Mouse (Mus musculus): ENCODE measurements around the gene Arhgef7.

The Arhgef7 gene

DNA sequence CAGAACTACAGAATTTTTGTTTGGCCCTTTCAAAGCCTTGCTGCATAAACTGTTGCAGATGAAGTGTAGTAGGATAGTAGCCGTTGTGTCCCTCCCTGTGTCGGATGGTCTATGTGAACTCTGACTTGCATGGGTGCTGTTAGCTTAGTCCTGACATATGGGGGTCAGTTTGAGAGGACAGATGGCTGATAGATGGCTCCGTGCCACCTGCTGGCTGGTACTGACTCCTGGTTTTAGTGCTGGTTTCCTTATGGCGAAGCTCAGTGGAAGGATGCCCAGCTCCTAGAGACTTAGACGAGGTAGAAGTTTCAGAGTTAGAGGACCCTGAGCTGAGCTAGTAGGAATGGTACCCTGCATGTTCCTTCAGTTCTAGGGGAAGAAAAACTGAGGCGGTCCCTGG lies 42.5 kb downstream of the Arhgef7 start:
- no peak for DNase-seq

DNA sequence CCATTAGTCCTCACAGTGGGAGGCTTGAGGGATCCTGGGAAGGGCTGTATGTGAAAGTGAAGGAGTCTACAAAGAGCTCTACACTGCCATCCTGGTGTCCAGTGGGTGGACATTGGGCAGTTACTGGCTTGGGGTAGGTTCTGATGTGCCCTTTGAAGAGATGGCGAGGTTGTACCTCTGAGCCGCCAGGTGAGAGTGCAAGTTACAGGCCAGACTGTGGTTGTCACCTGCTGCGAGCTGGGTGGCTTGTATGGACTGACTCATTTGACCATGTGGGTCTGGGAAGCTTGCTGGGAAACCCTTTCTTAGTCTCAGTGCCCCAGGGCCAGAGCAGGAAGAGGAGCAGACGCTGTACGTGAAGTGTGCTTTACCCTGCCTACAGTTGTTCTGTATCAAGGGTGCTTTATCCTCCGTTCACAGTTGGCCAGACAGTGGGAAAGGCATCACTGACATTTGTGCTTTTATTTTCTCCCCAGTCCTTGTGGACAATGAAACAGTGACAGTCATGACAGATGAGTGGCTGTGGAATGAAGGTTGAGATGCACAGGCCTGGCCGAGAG lies 43.1 kb downstream of the Arhgef7 start:
- DNase-seq = no peak

DNA sequence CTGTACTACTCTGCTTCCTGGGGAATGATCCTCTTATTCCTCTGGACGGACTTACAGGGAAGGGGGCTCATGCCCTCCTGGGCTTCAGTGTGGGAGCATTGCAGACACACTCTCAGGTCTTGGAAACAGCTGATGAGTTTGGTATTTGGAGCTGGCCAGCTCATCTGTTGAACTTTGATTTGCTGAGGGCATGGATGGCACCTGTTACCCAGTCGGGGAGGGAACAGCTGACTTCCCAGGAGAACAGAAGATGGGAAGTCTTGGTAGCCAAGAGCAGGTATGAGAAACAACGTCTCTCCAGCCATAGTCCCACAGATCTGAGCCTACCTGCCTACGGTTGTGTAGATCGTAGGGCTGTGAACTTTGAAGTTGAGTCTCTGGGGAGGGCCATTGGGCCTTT lies 44.1 kb downstream of the Arhgef7 start:
- no peak for DNase-seq

DNA sequence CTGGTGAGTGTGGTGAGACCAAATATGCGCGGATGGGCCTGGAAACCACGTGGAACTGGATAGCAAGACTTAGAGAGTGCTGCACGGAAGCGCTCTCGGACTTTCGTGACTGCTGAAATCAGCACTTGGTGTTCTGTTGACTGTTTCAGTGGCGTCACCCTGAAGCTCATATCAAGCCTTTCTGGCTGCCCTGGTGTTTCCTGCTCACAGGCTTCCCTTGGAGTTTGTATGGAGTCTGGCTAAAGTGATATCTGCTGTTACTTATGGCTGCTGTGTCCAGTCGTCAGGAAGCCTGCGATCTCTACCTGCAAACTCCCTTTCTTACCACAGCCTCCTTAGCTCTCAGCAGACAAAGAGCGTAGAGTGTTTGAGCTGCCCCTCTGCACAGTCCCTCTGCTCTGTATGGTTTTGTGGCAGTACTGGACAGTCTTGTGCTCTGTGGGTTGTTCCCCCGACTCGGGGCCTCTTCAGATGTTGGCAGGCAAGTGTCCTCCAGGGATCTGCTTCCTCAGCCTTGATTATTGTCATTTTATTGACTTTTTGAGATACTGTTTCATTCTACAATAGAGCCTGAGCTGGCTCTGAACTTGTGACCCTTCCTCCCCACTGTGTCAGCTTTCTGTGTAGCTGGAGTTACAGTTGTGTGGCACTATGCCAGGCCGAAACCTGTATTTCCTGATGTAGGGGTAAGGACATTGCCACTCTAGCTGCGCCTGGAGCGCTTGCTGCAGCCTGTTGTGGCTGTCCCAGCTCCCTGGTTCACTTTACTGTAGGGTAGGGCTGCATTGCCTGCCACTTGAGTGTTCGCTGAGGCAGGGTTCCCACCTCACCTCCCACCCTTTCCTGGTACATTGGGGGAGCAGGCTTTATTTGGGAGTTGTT lies 46.9 kb downstream of the Arhgef7 start:
- DNase-seq = no peak

DNA sequence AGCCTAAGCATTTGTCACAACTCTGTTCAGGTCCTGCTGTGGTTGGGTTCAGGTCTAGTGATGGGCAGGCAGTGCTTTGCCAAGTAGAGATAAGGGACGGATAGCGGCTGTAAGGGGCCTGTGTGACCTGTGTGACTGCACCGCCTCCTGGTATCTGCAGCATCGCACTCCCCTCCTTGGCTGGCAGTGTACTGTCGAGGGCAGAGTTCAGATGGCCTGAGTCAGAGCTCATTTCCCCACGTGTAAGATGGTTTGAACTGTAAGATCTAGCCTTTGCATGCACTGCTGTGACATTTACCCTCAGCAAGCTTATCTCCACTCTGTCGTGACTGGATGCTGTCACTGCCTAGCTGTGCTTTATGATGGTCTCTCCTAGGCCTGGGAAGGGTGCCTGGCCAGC lies 48.4 kb downstream of the Arhgef7 start:
- DNase-seq = no peak

DNA sequence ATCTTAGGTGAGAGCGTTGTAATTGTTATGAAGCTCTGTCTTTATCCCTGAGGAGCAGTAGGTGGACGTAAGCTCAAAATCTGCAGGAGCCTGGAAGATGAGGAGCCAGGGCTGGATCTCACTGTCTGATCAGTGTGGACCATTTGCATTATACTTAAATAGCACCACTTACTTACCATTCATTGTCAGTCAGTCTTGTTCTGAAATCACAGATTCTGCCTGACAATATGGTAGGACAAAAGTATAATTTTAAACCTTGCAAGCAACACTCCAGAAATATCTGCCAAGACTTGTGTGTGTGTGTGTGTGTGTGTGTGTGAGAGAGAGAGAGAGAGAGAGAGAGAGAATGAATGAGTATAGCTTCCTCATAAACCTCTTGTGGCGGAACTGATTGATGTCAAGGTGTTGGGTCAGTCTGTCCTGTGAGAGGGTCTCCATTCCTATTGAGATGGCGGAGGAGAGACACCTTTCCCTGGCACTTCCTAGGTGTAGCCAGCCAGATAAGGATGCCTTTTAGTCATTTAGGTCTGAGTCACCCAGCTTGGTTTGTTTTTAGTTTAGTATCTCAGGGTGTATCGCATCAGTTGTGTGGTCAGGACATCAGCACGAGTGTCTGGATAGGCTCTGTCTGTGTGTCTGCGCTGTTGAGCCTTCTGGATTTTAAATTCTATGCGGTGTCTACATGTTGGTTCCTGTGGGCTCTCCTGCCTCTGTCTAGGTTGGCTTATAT lies 49.1 kb downstream of the Arhgef7 start:
- no peak for DNase-seq

DNA sequence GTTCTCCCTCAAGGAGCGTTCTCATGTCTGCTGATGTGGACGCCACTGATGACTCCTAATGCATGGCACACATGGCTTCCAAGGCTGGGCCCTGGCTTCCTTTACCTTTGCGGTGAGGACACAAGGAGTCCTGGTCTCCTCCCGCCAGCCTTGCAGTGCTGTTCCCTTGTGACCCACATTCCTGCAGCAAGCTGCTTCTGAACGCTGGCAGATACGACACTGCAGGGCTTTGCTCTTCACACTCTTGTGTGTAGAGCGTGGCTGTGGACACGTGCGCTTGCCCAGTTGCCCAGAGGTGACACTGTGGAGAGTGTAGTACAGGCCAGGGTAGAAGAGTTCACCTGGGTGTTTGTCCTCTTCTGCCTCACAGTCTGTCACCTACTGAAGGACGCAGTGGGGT lies 49.7 kb downstream of the Arhgef7 start:
- peak; percentile 36 for DNase-seq

DNA sequence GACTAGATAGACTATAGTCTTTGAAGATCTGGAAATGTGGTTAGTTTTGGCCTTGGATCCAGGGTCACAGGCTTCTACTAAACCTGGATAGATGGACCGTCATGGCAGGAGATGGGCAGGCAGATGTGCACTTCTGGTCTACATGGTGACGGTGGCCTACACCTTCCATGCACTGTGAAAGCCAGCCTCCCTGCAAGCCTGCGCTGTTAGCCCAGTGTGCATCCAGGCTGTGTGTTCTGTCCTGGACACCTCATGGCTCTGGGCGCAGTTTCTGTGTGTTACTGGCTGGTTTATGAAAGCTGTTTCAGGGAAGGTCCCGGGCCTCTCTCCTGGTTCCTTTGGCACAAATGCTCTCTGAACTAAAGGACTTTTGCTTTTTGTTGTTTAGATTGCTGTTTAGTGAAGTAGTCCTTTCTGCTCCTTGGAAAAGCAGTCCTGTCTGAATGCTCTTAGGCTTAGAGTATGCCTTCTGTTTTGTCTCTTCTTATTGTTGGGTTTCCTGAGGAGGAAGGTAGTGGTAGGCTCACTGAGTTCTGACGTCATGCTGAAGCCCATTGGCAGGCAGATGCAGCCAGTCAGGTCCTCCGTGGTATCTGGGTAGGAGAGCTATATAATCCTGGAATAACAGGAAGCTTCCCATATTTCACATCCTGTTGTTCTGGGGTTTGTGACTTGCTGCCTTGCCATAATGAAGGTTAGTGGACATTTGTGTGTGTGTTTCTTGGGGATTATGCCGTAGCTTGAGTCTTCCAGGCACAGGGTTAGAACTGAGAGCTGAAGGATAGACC lies 51.3 kb downstream of the Arhgef7 start:
- no peak for DNase-seq

DNA sequence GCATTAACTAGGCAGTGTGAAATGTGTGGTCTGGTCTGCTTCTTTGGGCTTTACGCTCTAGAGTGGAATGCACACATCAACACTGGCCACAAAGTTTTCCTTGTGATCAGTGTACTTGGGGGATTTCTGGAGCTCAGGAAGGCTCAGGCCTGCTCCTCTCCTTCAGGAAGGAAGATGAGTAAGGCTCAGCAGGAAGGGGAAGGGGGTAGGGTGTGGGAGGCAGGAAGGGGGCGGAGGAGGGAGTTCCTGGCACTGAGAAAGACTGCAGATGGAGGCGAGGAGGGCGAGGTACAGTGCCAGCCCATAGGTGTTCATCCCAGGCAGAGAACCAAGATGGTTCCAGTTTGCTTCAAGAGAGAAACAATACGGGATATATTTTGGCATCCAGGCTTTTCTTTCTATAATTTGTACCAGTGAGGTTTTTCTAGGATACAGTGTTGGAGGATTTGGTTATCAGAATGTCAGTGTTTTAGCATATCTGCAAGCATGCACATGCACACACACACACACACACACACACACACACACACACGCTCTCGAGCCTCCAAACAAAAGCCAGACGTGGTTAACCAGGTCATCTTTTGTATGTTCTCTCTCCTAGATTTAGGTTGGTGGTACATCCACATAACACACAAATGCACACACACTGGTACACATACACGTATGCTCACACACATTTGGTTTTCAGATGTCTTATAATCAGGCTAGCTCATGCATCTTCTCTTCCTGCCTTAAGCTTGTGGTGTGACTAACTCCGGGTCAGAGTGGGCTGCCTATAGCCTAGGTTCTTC lies 52.5 kb downstream of the Arhgef7 start:
- no peak for DNase-seq

DNA sequence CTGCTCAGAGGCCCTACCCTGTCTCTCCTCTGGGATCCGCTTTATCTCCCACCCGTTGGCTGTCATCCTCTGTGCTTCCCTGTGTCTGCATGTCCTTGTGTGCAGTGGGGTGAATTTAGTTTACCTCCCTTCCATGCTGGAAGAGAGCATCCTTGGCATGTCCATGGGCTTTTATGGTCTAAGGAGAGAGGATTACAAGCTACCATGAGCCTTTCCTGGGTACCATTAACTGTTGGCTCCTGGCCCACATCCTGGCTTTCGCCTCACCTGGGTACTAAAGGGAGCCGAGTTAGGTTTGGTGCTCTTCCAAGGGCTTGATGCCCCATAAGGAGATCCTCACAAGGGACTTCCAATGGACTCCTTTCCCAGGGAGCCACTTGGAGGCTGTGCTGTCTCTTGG lies 53.1 kb downstream of the Arhgef7 start:
- DNase-seq = no peak

DNA sequence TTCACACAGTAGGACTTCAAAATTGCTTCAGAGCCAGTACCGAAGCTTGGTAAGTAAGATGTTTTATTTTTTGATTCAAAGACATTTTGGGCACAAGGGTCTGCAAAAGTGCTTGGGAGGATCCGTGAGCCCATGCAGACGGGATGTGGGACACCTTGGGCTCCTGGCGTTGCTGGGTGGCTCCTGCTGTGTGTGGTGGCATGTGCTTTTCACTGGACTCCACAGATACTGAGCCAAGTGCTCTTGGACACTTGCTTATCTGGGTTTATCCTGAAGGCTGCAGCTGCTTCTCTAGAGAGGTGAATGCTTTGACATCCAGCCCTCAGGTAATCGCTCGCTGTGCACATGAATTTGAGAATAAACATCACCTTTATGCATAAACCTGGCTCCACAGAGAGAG lies 55.1 kb downstream of the Arhgef7 start:
- DNase-seq = no peak

DNA sequence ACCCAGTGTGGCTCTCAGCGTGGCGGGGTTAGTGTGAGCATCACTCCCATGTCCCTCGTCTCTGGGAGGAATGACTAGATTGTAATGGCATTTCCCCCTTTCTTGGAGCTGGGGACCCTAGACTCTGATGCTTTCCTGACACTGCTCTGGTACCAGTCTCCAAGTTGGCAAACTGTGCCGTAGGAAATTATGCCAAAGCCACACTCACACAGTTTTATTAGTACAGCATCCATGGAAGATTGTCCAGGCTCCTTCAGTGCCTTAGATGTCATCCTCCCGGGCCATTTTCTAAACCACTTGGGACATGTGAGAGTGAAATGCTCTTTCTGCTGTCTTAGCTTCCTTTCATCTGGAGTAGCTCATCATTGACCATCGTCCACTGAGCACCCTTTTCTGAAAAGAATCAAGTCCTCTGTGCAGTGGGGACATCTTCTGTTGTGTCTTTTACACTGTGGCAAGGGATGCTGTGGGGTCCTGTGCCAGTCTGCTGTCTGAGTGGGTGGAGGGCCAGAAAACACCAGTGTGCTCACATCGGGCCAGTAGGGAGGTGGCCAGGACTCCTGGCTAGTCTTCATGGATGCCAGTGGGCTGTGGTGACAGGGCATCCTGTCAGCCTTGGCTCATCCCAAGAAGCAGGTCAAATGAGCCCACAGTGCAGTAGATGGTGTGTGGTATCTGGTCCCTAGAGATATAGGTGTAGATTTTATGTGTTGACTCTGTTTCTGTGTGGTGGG lies 56.5 kb downstream of the Arhgef7 start:
- DNase-seq = no peak

DNA sequence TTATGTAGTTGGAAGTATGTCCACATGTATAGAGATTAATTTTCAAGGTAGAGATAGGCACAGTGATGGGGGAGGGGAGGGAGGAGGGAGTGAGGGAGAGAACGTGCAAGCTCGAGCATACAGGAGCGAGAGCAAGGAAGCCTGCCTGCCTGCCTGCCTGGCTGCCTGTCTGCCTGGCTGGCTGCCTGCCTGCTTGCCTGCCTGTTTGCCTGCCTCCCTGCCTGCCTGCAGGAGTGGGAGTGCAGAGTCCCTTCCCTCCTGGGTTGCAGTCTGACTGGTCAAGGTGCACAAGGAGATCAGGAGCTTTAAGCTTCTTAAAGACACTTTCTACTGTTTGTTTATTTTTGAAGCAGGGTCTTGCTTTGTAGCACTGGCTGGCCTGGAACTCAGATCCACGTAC lies 57.6 kb downstream of the Arhgef7 start:
- DNase-seq = no peak

DNA sequence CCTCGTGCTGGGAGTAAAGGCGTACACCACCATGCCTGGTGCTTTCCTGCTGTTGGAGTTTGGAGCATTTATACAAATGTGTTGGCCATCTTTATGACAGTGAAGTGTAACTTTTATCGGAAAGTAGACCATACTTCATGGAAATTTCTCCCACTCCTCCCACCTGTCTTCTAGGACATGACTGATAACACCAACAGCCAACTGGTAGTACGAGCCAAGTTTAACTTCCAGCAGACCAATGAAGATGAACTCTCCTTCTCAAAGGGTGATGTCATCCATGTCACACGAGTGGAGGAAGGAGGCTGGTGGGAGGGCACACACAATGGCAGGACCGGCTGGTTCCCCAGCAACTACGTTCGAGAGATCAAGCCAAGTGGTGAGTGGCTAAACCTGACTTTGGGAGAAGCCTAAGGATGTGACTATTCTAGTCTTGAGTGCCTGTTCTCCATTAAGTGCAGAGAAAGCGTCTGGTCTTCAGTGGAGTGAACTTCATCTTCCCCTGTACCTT lies 58.1 kb downstream of the Arhgef7 start:
- no peak for DNase-seq

DNA sequence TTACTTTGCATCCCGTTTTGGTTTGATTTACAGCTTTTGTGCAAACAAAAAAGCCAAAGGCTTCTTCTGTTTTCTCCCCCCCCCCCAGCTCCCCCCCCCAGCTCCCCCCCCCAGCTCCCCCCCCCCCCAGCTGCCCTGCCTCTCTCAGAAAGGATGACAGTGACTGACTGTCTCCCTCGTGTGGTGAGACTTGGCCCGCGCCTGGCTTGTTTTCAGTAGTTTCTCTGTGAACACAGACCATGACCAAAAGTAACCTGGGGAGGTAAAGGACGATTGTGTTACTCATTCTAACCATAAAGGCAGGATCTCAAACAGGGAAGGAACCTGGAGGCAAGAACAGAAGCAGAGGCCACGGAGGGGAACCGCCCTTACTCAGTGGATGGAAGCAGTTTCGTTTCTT lies 60.7 kb downstream of the Arhgef7 start:
- DNase-seq = peak; percentile 30

DNA sequence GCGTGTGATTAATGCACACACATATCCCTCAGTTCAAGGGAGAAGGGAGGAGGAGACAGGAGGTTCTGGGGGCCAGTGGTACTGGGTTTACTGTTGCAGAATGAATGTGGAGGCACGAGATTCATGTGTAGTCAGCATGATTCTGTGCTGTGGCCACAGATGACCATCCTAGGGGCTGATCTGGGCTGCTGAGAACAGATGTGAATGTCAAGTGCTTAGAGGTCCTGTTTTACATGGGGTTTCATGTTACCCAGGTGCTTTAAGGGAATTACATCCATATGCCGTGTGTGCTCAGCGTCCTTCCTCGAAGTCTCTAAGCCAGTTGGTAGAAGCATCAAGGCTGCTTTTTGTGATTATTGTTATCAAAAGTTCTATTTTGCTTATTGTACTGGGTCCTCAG lies 61.6 kb downstream of the Arhgef7 start:
- no peak for DNase-seq

DNA sequence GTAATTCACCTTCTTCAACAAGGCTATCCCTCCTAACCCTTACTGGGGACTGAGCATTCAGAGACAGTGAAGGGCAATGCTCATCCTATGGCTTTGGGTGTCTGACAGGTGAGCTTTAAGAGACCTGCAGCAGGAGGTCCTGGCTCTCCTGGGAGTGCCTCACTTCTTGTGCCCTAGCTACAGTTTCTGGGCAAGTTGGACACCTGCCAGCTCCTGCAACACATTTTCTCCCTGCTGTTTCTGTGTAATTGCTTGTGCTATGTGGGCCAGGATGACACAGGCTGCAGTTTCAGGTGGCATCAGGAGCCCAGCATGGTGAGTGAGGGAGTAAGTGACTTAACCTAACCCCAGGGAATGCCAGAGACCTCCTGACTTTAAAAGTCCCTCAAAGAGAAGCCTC lies 67.4 kb downstream of the Arhgef7 start:
- no peak for DNase-seq

DNA sequence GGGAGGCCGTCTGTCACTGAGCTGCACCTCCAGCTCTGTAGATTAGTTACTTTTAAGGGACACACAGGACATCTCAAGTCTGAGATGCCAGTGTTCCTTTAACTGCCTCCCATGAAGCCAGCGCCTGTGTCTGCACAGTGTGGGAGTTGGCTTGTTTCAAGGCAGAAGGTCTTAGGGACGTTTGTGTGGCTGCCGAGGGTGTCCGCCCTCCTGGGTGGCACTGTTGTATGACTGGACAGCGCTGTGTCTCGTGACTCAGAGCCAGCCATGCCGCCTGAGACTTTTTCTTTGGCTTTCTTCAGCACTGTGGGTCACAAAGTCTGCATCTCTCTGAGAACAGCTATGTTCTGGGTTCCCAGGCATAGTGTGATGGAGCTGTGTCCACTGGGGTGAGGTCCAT lies 69.6 kb downstream of the Arhgef7 start:
- no peak for DNase-seq

DNA sequence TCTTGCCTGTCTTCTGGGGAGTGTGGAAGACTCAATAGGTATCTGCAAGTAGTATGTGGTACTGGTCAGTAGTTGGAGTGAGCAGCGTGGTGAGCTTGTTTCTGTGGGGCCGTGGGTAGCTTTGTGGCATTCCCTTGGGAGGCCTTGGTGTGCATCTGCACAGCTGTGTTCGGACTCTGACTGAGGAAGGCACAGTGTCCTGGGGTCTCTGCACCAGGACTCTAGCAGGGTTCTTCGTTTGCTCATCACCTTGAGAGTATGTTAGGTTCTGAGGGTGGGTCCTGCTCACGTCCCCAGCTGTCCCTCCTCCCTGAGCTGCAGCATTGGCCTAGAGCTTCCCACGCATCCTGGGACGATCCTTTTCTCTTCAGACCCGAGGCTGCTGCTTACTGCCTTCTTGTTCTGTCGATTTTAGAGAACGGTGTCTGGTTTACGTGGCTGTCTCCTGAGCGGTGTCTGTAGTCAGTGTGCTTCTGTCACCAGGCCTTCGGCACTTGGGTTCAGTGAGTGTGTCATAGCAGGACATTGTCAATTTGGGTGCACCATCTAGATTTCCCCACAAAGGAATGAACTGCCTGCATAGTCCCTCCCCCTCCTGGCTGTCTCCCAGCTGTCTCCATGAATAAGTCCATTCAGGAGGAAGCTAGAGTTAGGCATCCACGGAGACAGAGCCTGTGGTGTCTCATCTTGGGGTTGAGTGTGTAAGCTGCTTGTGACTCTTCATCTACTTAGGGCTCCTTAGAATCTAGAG lies 70.4 kb downstream of the Arhgef7 start:
- peak; percentile 68 for DNase-seq

DNA sequence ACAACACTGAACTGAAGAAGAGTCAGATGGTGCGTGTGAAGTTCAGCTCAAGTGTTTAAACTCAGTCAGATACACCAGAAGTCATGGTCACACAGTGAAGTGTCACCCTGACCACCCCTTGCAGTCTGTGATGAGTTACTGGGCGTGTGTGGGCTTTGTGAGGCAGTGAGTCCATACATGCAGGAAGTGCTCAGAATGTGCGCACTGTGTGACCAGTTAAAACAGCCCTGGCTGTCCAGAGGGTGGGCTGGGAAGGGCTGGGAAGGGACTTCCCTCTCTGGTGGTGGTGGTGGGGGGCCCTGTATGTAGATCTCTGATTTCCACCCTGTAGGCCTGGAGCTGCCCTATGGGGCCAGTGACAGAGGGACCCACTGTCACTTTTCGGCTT lies 71.0 kb downstream of the Arhgef7 start:
- DNase-seq = no peak

DNA sequence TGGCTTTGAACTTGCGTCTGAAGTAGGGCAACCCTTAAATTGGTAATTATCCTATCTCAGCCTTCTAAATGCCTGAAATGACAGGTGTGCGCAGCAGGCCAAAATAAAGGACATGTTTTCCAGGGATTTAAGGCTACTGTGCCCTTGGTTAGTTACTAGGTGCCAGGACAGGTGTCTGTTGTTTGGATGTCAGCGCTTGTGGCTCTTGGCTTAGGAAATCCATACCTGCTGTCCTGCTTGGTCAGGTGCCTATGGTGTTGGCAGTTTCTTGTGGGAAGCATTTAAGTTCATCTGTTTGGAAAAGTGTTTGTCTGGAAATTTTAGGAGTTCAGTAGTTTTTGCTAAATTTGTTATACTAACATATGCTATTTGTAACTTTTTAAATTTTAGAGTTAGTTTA lies 71.6 kb downstream of the Arhgef7 start:
- DNase-seq = no peak

Data from retina, postnatal 1 day (tissue).